Mouse (Mus musculus): ENCODE measurements around the gene Sptbn1.

GRCm38 (mm10) chr11:30289470-30290431, 21.8 kb upstream of the Sptbn1 start:
- no peak for TF ChIP-seq POLR2A (IDR thresholded peaks at IDR 0.05; ENCODE audit: low read depth, low read length)
- TF ChIP-seq CTCF (IDR thresholded peaks at IDR 0.05; ENCODE audit: extremely low read depth, insufficient read length, insufficient replicate concordance, low read depth, low read length): no peak

All from small intestine, adult 2 months (tissue).